Mouse (Mus musculus) forebrain, embryonic 16.5 days (tissue): ENCODE data around the gene Exoc5. TPM values are rescaled to one million over a fixed set of nuclear protein-coding genes. Genes with fewer than 3 reads are reported as not detected.
"Not testable (repeated sequence)": the region's sequence is repeated elsewhere in the genome, so short reads cannot be mapped to it uniquely, and the experiment has no call there.

Experiments
- ATAC-seq: fragments of 200-750 bp; cut with Nextera tagmentation; 2 replicates; pipeline ENCODE4 v1.8.0; 2017; ENCODE audit warnings: mild to moderate bottlenecking, moderate library complexity
- H3K27ac ChIP-seq: fragments of 300-500 bp; sonication (generic); 2 replicates; pipeline ENCODE4 v1.5.1; 2014; ENCODE audit warnings: low read length, control low read depth
- H3K27me3 ChIP-seq: fragments of 300-500 bp; sonication (generic); replicated peaks from 2 replicates; pipeline ENCODE4 v1.6.1; 2014; ENCODE audit warnings: low read length; ENCODE audit not compliant: control insufficient read depth, insufficient read depth
- H3K36me3 ChIP-seq: fragments of 300-500 bp; sonication (generic); 2 replicates; pipeline ENCODE4 v1.6.1; 2014; ENCODE audit not compliant: control insufficient read depth, insufficient read depth
- H3K4me1 ChIP-seq: fragments of 300-500 bp; sonication (generic); replicated peaks from 2 replicates; pipeline ENCODE4 v1.6.1; 2014; ENCODE audit warnings: low read length; ENCODE audit not compliant: control insufficient read depth, insufficient read depth
- H3K4me2 ChIP-seq: fragments of 300-500 bp; sonication (generic); 2 replicates; pipeline ENCODE4 v1.6.1; 2014; ENCODE audit warnings: mild to moderate bottlenecking, low read length, control low read depth
- H3K4me3 ChIP-seq: fragments of 300-500 bp; sonication (generic); replicated peaks from 2 replicates; pipeline ENCODE4 v1.5.1; 2014; ENCODE audit warnings: mild to moderate bottlenecking, low read length, control low read depth
- H3K9ac ChIP-seq: fragments of 300-500 bp; sonication (generic); replicated peaks from 2 replicates; pipeline ENCODE4 v1.6.1; 2014; ENCODE audit warnings: low read depth, low read length, control low read depth
- H3K9me3 ChIP-seq: fragments of 300-500 bp; sonication (generic); 2 replicates; pipeline ENCODE4 v1.6.1; 2016; ENCODE audit warnings: low read length; ENCODE audit not compliant: control insufficient read depth
- WGBS: fragments of 180-500 bp; shearing (Covaris S2); extraction: QIAGEN DNeasy Blood & Tissue Kit; methylation state at CpG from one replicate; pipeline ENCODE4 v1.1.7; 2014; 5-methylcytosine and 5-hydroxymethylcytosine counted together
- polyA plus RNA-seq: library from polyadenylated mRNA; unstranded; fragments of >200 nt; fragmentation: Nextera tagmentation; extraction: Ambion mirVana; gene quantifications from 2 replicates; pipeline ENCODE4 v1.2.1, GENCODE M21; 2015

Exoc5 gene
- 89.7 and 93.8 TPM in 2 replicates for polyA plus RNA-seq

DNA sequence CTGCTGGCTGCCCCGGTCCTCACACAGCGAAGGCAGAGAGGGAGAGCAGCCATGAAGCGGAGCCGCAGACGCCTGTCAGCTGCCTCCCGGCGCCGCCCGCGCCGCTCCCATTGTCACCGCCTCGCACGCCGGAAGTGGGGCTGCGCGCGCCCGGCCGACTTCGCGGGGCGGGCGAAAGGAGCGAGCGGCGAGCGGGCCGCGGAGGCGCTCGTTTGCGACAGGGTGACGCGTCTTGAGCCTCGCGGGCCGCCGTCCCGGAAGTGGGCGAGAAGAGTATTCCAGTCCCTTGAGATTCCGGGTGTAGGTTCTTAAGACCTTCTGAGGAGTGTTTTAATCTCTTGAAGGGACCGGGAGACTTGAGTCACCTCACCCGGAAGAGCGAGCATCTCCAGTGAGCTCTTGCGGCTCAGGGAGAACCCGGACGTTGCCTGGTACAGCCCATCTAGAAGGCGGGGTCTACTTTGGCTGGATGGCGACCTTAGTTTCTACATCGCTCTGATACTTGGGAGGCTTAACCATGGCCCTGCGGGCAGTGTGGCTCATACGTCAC, at the start of gene Exoc5:
Exoc5 (minus strand) TSS at position 380 of the 550 bp plus-strand sequence.
- Histone ChIP-seq H3K27ac (peak within 1 kb of the TSS; percentile 97), H3K4me1 (peaks cover 17% of the 10 kb centered on the region), H3K9me3 (no peaks in the 10 kb centered on the region), H3K4me2 (peak within 1 kb of the TSS; percentile 70), H3K27me3 (no peaks in the 10 kb centered on the region), H3K36me3 (no peaks in the 10 kb centered on the region), H3K9ac (peak within 1 kb of the TSS; percentile 99), H3K4me3 (peak within 1 kb of the TSS; percentile 82)
- peak; percentile 97 for ATAC-seq
- under 1% methylated on average over 50 of the region's 53 CpGs for WGBS

DNA sequence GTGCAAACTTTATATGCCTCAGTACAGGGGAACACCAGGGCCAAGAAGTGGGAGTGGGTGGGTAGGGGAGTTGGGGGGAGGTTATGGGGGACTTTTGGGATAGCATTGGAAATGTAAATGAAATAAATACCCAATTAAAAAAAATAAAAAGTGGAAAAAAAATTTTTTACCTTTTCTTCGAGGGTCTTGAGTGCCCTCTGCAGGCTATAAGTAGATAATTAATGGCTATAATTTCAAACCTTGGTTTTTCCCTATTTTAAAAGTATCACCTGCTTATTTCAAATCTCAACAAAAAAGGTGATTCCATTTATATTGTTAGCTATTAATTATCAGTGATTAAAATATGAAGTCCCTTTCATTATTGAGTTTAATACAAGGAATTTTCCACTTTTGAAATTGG, 25.3 kb upstream of the Exoc5 start:
- H3K27me3 ChIP-seq, H3K9me3 ChIP-seq, ATAC-seq, H3K4me2 ChIP-seq, H3K36me3 ChIP-seq, H3K4me1 ChIP-seq, H3K27ac ChIP-seq, H3K4me3 ChIP-seq, H3K9ac ChIP-seq: not testable (repeated sequence)
- WGBS = 21% methylated on average over 1 of the region's 1 CpGs

GRCm38 (mm10) chr14:49091277-49091676, 24.8 kb upstream of the Exoc5 start:
- no peak overlapping the region for H3K27ac ChIP-seq
- no peaks in the 10 kb centered on the region; the same call in 1 of the 2 replicates for H3K4me1 ChIP-seq
- no peaks in the 10 kb centered on the region for H3K27me3 ChIP-seq
- H3K9me3 ChIP-seq = no peaks in the 10 kb centered on the region
- no peak overlapping the region for H3K4me3 ChIP-seq
- ATAC-seq = no peak
- H3K4me2 ChIP-seq = no peak overlapping the region
- H3K9ac ChIP-seq = no peak overlapping the region
- WGBS = 40% methylated on average over 4 of the region's 4 CpGs
- H3K36me3 ChIP-seq = no peaks in the 10 kb centered on the region

- Histone ChIP-seq H3K9me3 (no peaks in the 10 kb centered on the region), H3K9ac (no peak overlapping the region), H3K27ac (no peak overlapping the region), H3K36me3 (peaks cover 3% of the 10 kb centered on the region; the same call in 1 of the 2 replicates), H3K4me2 (no peak overlapping the region), H3K4me3 (no peak overlapping the region), H3K4me1 (no peaks in the 10 kb centered on the region; the same call in 1 of the 2 replicates), H3K27me3 (no peaks in the 10 kb centered on the region)
- 12% methylated on average over 5 of the region's 5 CpGs for WGBS
- no peak for ATAC-seq
Measured at GRCm38 (mm10) chr14:49090102-49090501, 23.6 kb upstream of the Exoc5 start.

GRCm38 (mm10) chr14:49089461-49090058, 23.1 kb upstream of the Exoc5 start:
- no peak overlapping the region for H3K4me3 ChIP-seq
- WGBS = 7% methylated on average over 6 of the region's 6 CpGs

DNA sequence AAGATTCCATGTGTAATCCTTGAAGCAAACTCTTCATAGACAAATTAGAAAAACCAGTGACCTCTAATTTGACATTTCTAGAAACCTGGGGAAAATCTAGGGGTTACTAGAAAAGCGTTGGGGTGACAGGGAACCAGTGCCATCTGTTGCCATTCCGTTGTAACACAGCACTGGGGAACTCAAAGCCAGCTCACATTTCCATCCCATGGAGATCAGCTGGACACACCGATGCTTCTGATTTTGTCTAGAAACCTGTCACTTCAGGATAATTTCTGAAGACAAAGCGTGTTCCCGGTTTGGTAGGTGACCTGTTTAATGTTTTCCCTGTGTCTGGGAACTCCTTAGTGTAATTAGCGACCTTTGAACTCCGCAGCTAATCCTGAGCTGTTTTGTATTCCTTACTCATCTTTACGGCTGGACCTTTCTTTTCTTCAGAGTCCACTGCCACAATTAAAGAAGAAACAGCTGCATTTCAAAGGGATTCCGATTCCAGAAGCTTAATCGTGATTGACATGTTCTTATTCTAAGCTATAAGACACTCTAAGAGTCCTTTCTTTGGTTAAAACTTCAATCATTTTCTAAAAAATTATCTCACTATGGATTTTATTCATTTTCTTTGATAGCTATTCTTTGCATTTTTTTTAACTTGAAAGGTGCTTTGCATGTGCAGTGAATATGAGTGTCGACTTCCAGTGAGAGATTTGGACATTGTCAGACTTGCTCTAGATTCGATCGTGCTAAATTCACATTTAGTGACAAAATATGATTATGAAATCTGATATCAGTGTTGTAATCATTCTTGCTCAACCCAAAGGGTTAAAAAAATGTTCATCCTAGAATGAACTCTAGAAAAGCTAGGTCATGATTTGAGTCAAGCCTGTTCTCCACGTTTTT, 21.9 kb upstream of the Exoc5 start:
- no peak overlapping the region for H3K4me2 ChIP-seq
- ATAC-seq = no peak
- H3K9ac ChIP-seq = no peak overlapping the region
- no peak overlapping the region for H3K4me3 ChIP-seq
- 9% methylated on average over 14 of the region's 14 CpGs for WGBS
- no peaks in the 10 kb centered on the region; the same call in 1 of the 2 replicates for H3K4me1 ChIP-seq
- no peaks in the 10 kb centered on the region for H3K27me3 ChIP-seq
- peaks cover 7% of the 10 kb centered on the region; the same call in 1 of the 2 replicates for H3K36me3 ChIP-seq
- no peaks in the 10 kb centered on the region for H3K9me3 ChIP-seq
- H3K27ac ChIP-seq = no peak overlapping the region

More at GRCm38 (mm10) chr14:49089461-49090058, 23.1 kb upstream of the Exoc5 start:
- H3K27ac ChIP-seq = no peak overlapping the region
- H3K36me3 ChIP-seq = peaks cover 3% of the 10 kb centered on the region; the same call in 1 of the 2 replicates
- no peak overlapping the region for H3K9ac ChIP-seq
- H3K9me3 ChIP-seq = no peaks in the 10 kb centered on the region
- H3K4me2 ChIP-seq = no peak overlapping the region
- no peaks in the 10 kb centered on the region for H3K27me3 ChIP-seq
- no peak for ATAC-seq
- no peaks in the 10 kb centered on the region; the same call in 1 of the 2 replicates for H3K4me1 ChIP-seq

DNA sequence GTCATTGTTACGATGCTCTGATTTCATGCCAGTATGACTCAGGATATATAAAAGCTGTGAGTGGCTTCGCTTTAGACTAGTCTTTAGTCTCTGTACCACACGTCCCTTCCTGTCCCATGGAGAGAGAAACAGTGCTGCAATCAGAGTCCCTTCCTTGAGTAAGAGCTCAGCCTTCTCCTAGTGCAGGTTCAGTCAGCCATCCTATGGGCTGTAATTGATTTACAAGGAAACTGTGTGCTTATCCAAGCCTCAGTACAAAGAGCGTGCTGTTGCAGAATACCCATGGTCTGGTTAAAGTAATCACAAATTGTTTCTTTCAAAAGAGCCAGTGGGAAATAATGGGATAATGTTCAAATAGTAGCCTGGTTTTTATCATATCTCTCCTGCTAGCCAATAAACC, 20.1 kb upstream of the Exoc5 start:
- no peak for ATAC-seq
- no peak overlapping the region for H3K27ac ChIP-seq
- H3K9me3 ChIP-seq = no peaks in the 10 kb centered on the region
- H3K9ac ChIP-seq = no peak overlapping the region
- no peaks in the 10 kb centered on the region; the same call in 1 of the 2 replicates for H3K4me1 ChIP-seq
- H3K36me3 ChIP-seq = peaks cover 7% of the 10 kb centered on the region; the same call in 1 of the 2 replicates
- WGBS = 82% methylated on average over 4 of the region's 4 CpGs
- no peak overlapping the region for H3K4me3 ChIP-seq
- H3K4me2 ChIP-seq = no peak overlapping the region
- no peaks in the 10 kb centered on the region for H3K27me3 ChIP-seq

DNA sequence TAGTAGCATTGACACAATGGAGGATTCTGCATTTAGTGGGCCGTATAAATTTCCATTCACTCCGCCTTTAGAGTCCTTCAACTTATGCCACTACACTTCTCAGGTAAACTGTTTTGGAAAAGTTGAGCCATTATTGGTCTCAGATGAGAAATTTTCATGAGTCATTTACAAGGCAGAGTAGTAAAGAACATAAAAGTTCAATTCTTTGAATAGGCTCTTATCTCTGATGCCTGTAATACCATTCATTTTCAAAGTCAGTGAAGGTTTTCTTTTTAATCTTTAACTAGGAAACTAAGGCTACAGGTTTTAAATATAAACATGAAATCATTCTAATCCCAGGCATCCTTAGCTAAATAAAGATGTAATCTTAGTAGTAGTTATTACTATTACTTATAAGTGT, 12.4 kb upstream of the Exoc5 start:
- peaks cover 2% of the 10 kb centered on the region; the same call in 1 of the 2 replicates for H3K36me3 ChIP-seq
- ATAC-seq = no peak
- 95% methylated on average over 2 of the region's 2 CpGs for WGBS

GRCm38 (mm10) chr14:49074361-49074760, 7.9 kb upstream of the Exoc5 start:
- H3K36me3 ChIP-seq = peaks cover 4% of the 10 kb centered on the region; the same call in 1 of the 2 replicates
- no peaks in the 10 kb centered on the region for H3K27me3 ChIP-seq
- H3K27ac ChIP-seq = no peak overlapping the region
- ATAC-seq = no peak
- WGBS = 69% methylated on average over 2 of the region's 2 CpGs
- H3K4me3 ChIP-seq = no peak overlapping the region
- H3K9me3 ChIP-seq = no peaks in the 10 kb centered on the region
- no peak overlapping the region for H3K9ac ChIP-seq
- H3K4me1 ChIP-seq = no peaks in the 10 kb centered on the region
- H3K4me2 ChIP-seq = no peak overlapping the region

More for the DNA sequence above, 12.4 kb upstream of the Exoc5 start:
- H3K9ac ChIP-seq = no peak overlapping the region
- no peaks in the 10 kb centered on the region for H3K27me3 ChIP-seq
- no peaks in the 10 kb centered on the region for H3K4me1 ChIP-seq
- H3K27ac ChIP-seq = no peak overlapping the region
- no peak overlapping the region for H3K4me2 ChIP-seq
- no peaks in the 10 kb centered on the region for H3K9me3 ChIP-seq
- no peak overlapping the region for H3K4me3 ChIP-seq
